Comparison of ENCODE assay signal across 21 mouse cellular contexts in genomic region chr16:6885617-6886016, GRCm38 (mm10).
A peak's percentile ranks its signal among the peaks of the same experiment; 100 is the strongest.
DNase-seq lines count a peak whose midpoint lies in the region; ATAC-seq and TF ChIP-seq lines count a peak whose summit lies in the region.
"Had no signal": no experiment of that assay in that cellular context is flagged by ENCODE, and none has a peak within 500 bp of the region (broad histone marks: within the 10 kb centered on the region; RNA-seq: fewer than 3 reads in every experiment).

No protein-coding gene starts in this region.

- no peak overlapping the region for H3K4me2 ChIP-seq in lung, embryonic 15.5 days
- no peak overlapping the region for H3K4me2 ChIP-seq in lung, postnatal 0 days (replicated peaks; ENCODE audit: low read depth, low read length)
- H3K4me2 ChIP-seq: embryonic facial prominence, embryonic 15.5 days; heart, embryonic 11.5 days; heart, embryonic 15.5 days; hindbrain, embryonic 14.5 days had no signal

- H3K36me3 ChIP-seq in lung, embryonic 15.5 days, result no peaks in the 10 kb centered on the region
- no peaks in the 10 kb centered on the region for H3K36me3 ChIP-seq in lung, postnatal 0 days (ENCODE audit: insufficient read depth, low read length)
- H3K36me3 ChIP-seq: embryonic facial prominence, embryonic 15.5 days; forebrain, embryonic 10.5 days; heart, embryonic 15.5 days had no signal

- no peak for TF ChIP-seq EP300 in lung, postnatal 0 days (IDR thresholded peaks at IDR 0.05)

- peak; percentile 31; the same call in 1 of the 2 replicates for ATAC-seq in lung, embryonic 15.5 days (ENCODE audit: borderline replicate concordance, extremely low read depth, low FRiP score, low TSS enrichment)
- no peak for ATAC-seq in lung, postnatal 0 days
- ATAC-seq: forebrain, embryonic 14.5 days had no signal

- H3K4me3 ChIP-seq in lung, embryonic 15.5 days, result no peak overlapping the region
- no peak overlapping the region for H3K4me3 ChIP-seq in lung, adult 2 months (replicated peaks; ENCODE audit: extremely low read depth, low read depth, low read length)
- no peak overlapping the region for H3K4me3 ChIP-seq in lung, postnatal 0 days (ENCODE audit: low read depth, low read length)
- H3K4me3 ChIP-seq: embryonic facial prominence, embryonic 15.5 days; erythroblast, embryonic 14.5 days; forebrain, embryonic 10.5 days; heart, adult 2 months; heart, embryonic 15.5 days had no signal

- no peak overlapping the region for H3K27ac ChIP-seq in lung, embryonic 15.5 days
- no peak overlapping the region for H3K27ac ChIP-seq in lung, postnatal 0 days (ENCODE audit: low read length)
- H3K27ac ChIP-seq: embryonic facial prominence, embryonic 15.5 days; forebrain, embryonic 10.5 days; heart, adult 2 months; heart, embryonic 15.5 days; hindbrain, embryonic 14.5 days had no signal

- no peak for TF ChIP-seq CTCF in lung, adult 2 months (IDR thresholded peaks at IDR 0.05; ENCODE audit: insufficient read depth, low read length)
- TF ChIP-seq CTCF in lung, postnatal 0 days (IDR thresholded peaks at IDR 0.05), result no peak

- 44% methylated on average over 3 of the region's 3 CpGs for WGBS in lung, embryonic 15.5 days
- WGBS in lung, adult 2 months, result 78% methylated on average over 3 of the region's 3 CpGs
- WGBS in lung, postnatal 0 days, result 48% methylated on average over 3 of the region's 3 CpGs

- H3K4me1 ChIP-seq in lung, embryonic 15.5 days, result peaks cover 6% of the 10 kb centered on the region
- H3K4me1 ChIP-seq in lung, adult 2 months (ENCODE audit: control insufficient read depth, insufficient read depth, low read length), result peaks cover 5% of the 10 kb centered on the region; the same call in 1 of the 2 replicates
- H3K4me1 ChIP-seq in lung, postnatal 0 days (ENCODE audit: insufficient read depth, low read depth, low read length), result no peaks in the 10 kb centered on the region
- H3K4me1 ChIP-seq: embryonic facial prominence, embryonic 15.5 days; heart, embryonic 15.5 days had no signal

- no peaks in the 10 kb centered on the region for H3K9me3 ChIP-seq in lung, embryonic 15.5 days
- H3K9me3 ChIP-seq in lung, postnatal 0 days (ENCODE audit: low read length), result no peaks in the 10 kb centered on the region
- H3K9me3 ChIP-seq: embryonic facial prominence, embryonic 15.5 days; forebrain, embryonic 10.5 days; heart, embryonic 15.5 days had no signal

- H3K27me3 ChIP-seq in lung, embryonic 15.5 days, result no peaks in the 10 kb centered on the region
- no peaks in the 10 kb centered on the region for H3K27me3 ChIP-seq in lung, postnatal 0 days (replicated peaks; ENCODE audit: insufficient read depth, low read length)
- H3K27me3 ChIP-seq: embryonic facial prominence, embryonic 15.5 days; heart, embryonic 15.5 days had no signal

- no peak overlapping the region for H3K9ac ChIP-seq in lung, embryonic 15.5 days
- no peak overlapping the region for H3K9ac ChIP-seq in lung, postnatal 0 days (replicated peaks; ENCODE audit: low read depth)
- H3K9ac ChIP-seq: embryonic facial prominence, embryonic 15.5 days; heart, embryonic 15.5 days; hindbrain, embryonic 14.5 days had no signal

- TF ChIP-seq POLR2A in lung, adult 2 months (IDR thresholded peaks at IDR 0.05; ENCODE audit: borderline replicate concordance, extremely low read depth, low read depth, low read length), result no peak

- no peak for DNase-seq in lung, adult 2 months
- peak; percentile 17 for DNase-seq in Muller cell, postnatal 12 days (ENCODE audit: inconsistent ontology term)
- DNase-seq in lung, postnatal 0 days (ENCODE audit: low spot score), result peak; percentile 6
- no peak for DNase-seq in left cerebral cortex, postnatal 36 days (ENCODE audit: low spot score in 2 of 2)
- DNase-seq in ovary, postnatal 10 days (ENCODE audit: low spot score), result no peak
- DNase-seq: adrenal gland, postnatal 10 days; cerebellum, adult 11 months; cerebellum, adult 8-10 months; cerebellum, postnatal 14 days; embryo, embryonic 11 days; gastrocnemius, postnatal 10 days; heart, adult 2 months; heart, postnatal 14 days had no signal

- intact Hi-C loops in left cerebral cortex, postnatal 36 days (cut with DNase I), result no loop called here

Comparison
In these comparisons a context has a peak if more than half of its experiments do, and no peak if none do; other contexts are left out.
1. DNase-seq: peak in Muller cell, postnatal 12 days (single experiment) and lung, postnatal 0 days (single experiment); none in lung, adult 2 months (single experiment), left cerebral cortex, postnatal 36 days (0 of 2) and ovary, postnatal 10 days (single experiment).